Mouse (Mus musculus) hindbrain, postnatal 0 days (tissue): ENCODE data around the gene Csrp2. TPM values are rescaled to one million over a fixed set of nuclear protein-coding genes. Genes with fewer than 3 reads are reported as not detected.

Source experiments
- ATAC-seq: fragments of 200-750 bp; cut with Nextera tagmentation; 2 replicates; pipeline ENCODE4 v1.8.0; 2017; ENCODE audit warnings: mild to moderate bottlenecking, moderate TSS enrichment, moderate library complexity
- DNase-seq: peaks from one replicate; pipeline ENCODE4 v3.0.0-alpha.2; 2015; ENCODE audit warnings: low spot score
- H3K27ac ChIP-seq: fragments of 300-500 bp; sonication (generic); 2 replicates; pipeline ENCODE4 v1.5.1; 2014; ENCODE audit warnings: mild to moderate bottlenecking
- H3K27me3 ChIP-seq: fragments of 300-500 bp; sonication (generic); 2 replicates; pipeline ENCODE4 v1.6.1; 2014; ENCODE audit warnings: low read length, mixed read lengths; ENCODE audit not compliant: insufficient read depth
- H3K36me3 ChIP-seq: fragments of 300-500 bp; sonication (generic); 2 replicates; pipeline ENCODE4 v1.6.1; 2014; ENCODE audit warnings: low read length, mixed read lengths; ENCODE audit not compliant: insufficient read depth
- H3K4me1 ChIP-seq: fragments of 300-500 bp; sonication (generic); 2 replicates; pipeline ENCODE4 v1.6.1; 2014; ENCODE audit warnings: antibody characterized with exemption, low read length, mixed read lengths; ENCODE audit not compliant: insufficient read depth
- H3K4me2 ChIP-seq: fragments of 300-500 bp; sonication (generic); 2 replicates; pipeline ENCODE4 v1.6.1; 2014; ENCODE audit warnings: low read depth, mild to moderate bottlenecking, low read length, moderate library complexity, mixed read lengths
- H3K4me3 ChIP-seq: fragments of 300-500 bp; sonication (generic); 2 replicates; pipeline ENCODE4 v1.5.1; 2014; ENCODE audit warnings: low read length
- H3K9ac ChIP-seq: fragments of 300-500 bp; sonication (generic); replicated peaks from 2 replicates; pipeline ENCODE4 v1.6.1; 2014; ENCODE audit warnings: mild to moderate bottlenecking, low read length, moderate library complexity, mixed read lengths
- H3K9me3 ChIP-seq: fragments of 300-500 bp; sonication (generic); 2 replicates; pipeline ENCODE4 v1.6.1; 2016; ENCODE audit warnings: low read length, mixed read lengths
- CTCF ChIP-seq: IDR thresholded peaks from 2 replicates; pipeline ENCODE4 v1.5.1; 2016; ENCODE audit warnings: antibody characterized with exemption, control low read depth, low read depth
- WGBS: fragments of 180-500 bp; shearing (Covaris S2); extraction: QIAGEN DNeasy Blood & Tissue Kit; methylation state at CpG from one replicate; pipeline ENCODE4 v1.1.7; 2014; 5-methylcytosine and 5-hydroxymethylcytosine counted together
- polyA plus RNA-seq: library from polyadenylated mRNA; unstranded; fragments of >200 nt; fragmentation: Nextera tagmentation; extraction: Ambion mirVana; gene quantifications from 2 replicates; pipeline ENCODE4 v1.2.1, GENCODE M21; 2015
- total RNA-seq: library from RNA; depleted of rRNA; stranded (reverse); fragments of >200 nt; gene quantifications from 2 replicates; pipeline ENCODE4 v1.2.3, GENCODE M21; 2014; rRNA removed

Gene Csrp2
- total RNA-seq (43.2 and 76.3 TPM in 2 replicates), polyA plus RNA-seq (81.1 and 99.6 TPM in 2 replicates)

DNA sequence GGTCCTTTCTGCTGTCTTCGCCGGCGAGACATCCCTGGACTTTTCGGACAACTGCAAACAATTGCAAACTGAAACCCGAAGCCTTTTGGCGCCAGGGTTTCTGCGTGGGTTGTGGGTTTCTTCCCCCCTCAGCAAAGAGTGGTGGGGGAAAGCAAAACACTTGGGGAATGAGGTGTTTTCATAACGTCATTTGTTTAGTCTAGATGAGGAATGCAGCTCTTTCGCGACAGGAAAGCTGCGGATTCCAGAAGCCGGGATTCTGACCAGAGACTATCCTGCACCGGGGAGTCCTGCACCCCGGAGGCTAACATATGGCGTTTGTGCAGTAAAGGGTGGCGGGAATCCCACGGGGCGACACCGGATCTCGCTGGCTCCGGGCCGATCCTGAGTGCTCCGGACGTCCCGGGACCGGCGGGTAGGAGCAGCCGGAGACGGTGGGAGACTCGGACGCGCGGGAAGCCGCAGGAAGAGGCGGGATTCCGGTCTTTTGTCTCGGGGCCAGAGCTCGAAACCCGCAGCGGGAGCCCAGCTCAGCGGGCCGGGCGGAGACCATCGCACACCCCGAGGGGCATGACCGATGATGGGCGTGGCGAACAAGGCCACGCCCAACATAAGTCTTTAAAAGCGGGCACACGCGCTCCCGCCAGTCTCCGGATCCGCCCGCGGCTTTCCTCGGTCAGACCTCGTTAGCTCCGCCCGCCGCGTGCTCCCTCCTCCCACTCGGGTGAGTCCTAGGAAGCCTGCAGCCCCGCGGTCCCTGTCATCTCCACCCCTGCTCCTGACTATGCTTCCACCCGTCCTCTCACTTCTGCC lies at the start of gene Csrp2:
Csrp2 (plus strand) TSS at position 259 of the 813 bp plus-strand sequence.
- no peak for TF ChIP-seq CTCF
- H3K27me3 ChIP-seq: no peaks in the 10 kb centered on the region
- H3K9me3 ChIP-seq: no peaks in the 10 kb centered on the region
- H3K4me3 ChIP-seq: peak within 1 kb of the TSS; percentile 74
- peak; percentile 93 for ATAC-seq
- H3K9ac ChIP-seq: peak within 1 kb of the TSS; percentile 84
- H3K27ac ChIP-seq: peak within 1 kb of the TSS; percentile 86
- peak; percentile 92 for DNase-seq
- under 1% methylated on average over 67 of the region's 67 CpGs for WGBS
- no peaks in the 10 kb centered on the region for H3K36me3 ChIP-seq
- no peaks in the 10 kb centered on the region for H3K4me1 ChIP-seq
- H3K4me2 ChIP-seq: peak within 1 kb of the TSS; percentile 87

- no peaks in the 10 kb centered on the region for H3K4me1 ChIP-seq
- no peaks in the 10 kb centered on the region for H3K36me3 ChIP-seq
- TF ChIP-seq CTCF: no peak
- H3K4me2 ChIP-seq: no peak overlapping the region
- ATAC-seq (no peak), DNase-seq (no peak)
- H3K27ac ChIP-seq: no peak overlapping the region
- H3K27me3 ChIP-seq: no peaks in the 10 kb centered on the region
- H3K4me3 ChIP-seq: no peak overlapping the region
- WGBS: 86% methylated on average over 8 of the region's 8 CpGs
- H3K9ac ChIP-seq: no peak overlapping the region
- H3K9me3 ChIP-seq: no peaks in the 10 kb centered on the region
Measured at GRCm38 (mm10) chr10:110874853-110875252, 44.7 kb upstream of the Csrp2 start.

DNA sequence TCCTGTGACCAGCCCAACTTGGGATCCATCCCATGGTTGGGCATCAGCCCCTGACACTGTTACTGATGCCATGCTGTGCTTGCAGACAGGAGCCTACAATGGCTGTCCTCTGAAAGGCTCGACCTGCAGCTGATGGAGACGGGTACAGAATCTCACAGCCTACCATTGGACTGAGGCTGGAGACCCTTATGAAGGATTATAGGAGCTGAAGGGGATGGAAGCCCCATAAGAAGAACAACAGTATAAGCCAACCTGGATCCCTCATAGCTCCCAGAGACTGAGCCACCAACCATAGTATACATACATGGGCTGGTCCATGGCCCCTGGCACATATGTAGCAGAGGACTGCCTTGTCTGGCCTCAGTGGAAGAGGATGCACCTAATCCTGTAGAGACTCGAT lies 42.6 kb upstream of the Csrp2 start:
- H3K4me1 ChIP-seq: no peaks in the 10 kb centered on the region
- no peak for TF ChIP-seq CTCF
- no peak overlapping the region for H3K4me2 ChIP-seq
- H3K36me3 ChIP-seq: no peaks in the 10 kb centered on the region
- H3K27ac ChIP-seq: no peak overlapping the region
- H3K27me3 ChIP-seq: no peaks in the 10 kb centered on the region
- no peak for DNase-seq
- no peak overlapping the region for H3K9ac ChIP-seq
- ATAC-seq: no peak
- 81% methylated on average over 3 of the region's 3 CpGs for WGBS
- H3K9me3 ChIP-seq: no peaks in the 10 kb centered on the region
- H3K4me3 ChIP-seq: no peak overlapping the region

DNA sequence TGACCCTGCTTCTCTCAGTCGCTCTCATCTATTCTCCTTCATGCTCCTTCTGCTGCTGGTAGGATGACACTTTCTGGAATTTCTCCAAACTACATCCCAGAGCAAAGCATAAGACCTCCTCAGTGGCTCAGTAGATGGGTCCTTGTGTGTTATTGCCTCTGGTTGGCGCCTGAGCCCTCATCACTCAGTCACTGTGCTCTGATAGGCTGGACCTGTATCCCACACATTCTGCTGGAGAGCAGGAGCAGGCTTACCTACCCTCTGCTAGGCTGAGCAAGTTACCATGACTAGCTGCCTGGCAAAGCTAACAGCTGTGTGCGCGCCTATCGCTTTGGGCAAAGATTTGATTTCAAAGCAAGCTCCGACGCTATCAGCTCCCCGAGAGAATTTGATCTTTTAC lies 41.7 kb upstream of the Csrp2 start:
- no peaks in the 10 kb centered on the region for H3K27me3 ChIP-seq
- H3K4me3 ChIP-seq: no peak overlapping the region
- no peak overlapping the region for H3K27ac ChIP-seq
- no peak overlapping the region for H3K4me2 ChIP-seq
- no peaks in the 10 kb centered on the region for H3K4me1 ChIP-seq
- no peak for DNase-seq
- no peak for ATAC-seq
- no peak overlapping the region for H3K9ac ChIP-seq
- 77% methylated on average over 8 of the region's 8 CpGs for WGBS
- H3K9me3 ChIP-seq: no peaks in the 10 kb centered on the region
- no peaks in the 10 kb centered on the region for H3K36me3 ChIP-seq
- no peak for TF ChIP-seq CTCF

DNA sequence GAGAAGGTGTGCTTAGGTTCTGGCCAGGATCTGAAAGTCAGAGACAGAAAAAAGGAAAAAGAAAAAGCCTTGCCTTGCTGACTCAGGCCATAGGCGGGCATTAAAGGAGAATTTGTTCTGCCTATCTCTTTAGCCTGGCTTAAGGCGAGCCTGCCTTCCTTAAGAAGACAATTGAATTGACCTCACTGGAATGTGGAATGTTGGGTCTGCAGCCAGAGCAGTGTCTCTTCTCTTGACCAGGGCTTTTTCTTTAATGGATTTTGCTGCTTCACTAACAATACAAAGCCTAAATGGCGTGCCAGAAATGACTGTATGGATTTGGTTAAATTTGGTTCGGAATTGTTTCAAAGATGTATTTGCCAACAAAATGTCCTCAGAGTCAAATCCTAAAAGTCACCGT lies 40.9 kb upstream of the Csrp2 start:
- Histone ChIP-seq H3K27ac (no peak overlapping the region), H3K36me3 (no peaks in the 10 kb centered on the region), H3K4me1 (no peaks in the 10 kb centered on the region), H3K27me3 (no peaks in the 10 kb centered on the region), H3K9ac (no peak overlapping the region), H3K4me3 (no peak overlapping the region), H3K9me3 (no peaks in the 10 kb centered on the region), H3K4me2 (no peak overlapping the region)
- 45% methylated on average over 5 of the region's 5 CpGs for WGBS
- ATAC-seq: no peak
- no peak for TF ChIP-seq CTCF
- DNase-seq: no peak

GRCm38 (mm10) chr10:110879426-110880066 lies 40.0 kb upstream of the Csrp2 start:
- DNase-seq (peak; percentile 5), ATAC-seq (no peak)
- Histone ChIP-seq H3K27ac (no peak overlapping the region), H3K27me3 (no peaks in the 10 kb centered on the region), H3K4me2 (no peak overlapping the region), H3K36me3 (no peaks in the 10 kb centered on the region), H3K9me3 (no peaks in the 10 kb centered on the region), H3K9ac (no peak overlapping the region), H3K4me3 (no peak overlapping the region), H3K4me1 (no peaks in the 10 kb centered on the region)
- no peak for TF ChIP-seq CTCF
- 34% methylated on average over 7 of the region's 7 CpGs for WGBS

GRCm38 (mm10) chr10:110881346-110881745 lies 38.2 kb upstream of the Csrp2 start:
- no peaks in the 10 kb centered on the region for H3K27me3 ChIP-seq
- TF ChIP-seq CTCF: no peak
- 54% methylated on average over 7 of the region's 7 CpGs for WGBS

More at GRCm38 (mm10) chr10:110881346-110881745, 38.2 kb upstream of the Csrp2 start:
- Histone ChIP-seq H3K27ac (no peak overlapping the region), H3K4me3 (no peak overlapping the region), H3K36me3 (no peaks in the 10 kb centered on the region), H3K9ac (no peak overlapping the region), H3K4me2 (no peak overlapping the region), H3K9me3 (no peaks in the 10 kb centered on the region), H3K4me1 (no peaks in the 10 kb centered on the region)
- no peak for DNase-seq
- no peak for ATAC-seq
